Mouse (Mus musculus): ENCODE measurements around the gene Txnip. TPM values are rescaled to one million over a fixed set of nuclear protein-coding genes. Genes with fewer than 3 reads are reported as not detected.

Gene Txnip
- polyA plus RNA-seq, 1 experiment from 2014 or later: 254 TPM

- DNase-seq (ENCODE audit: low spot score) (no peak), ATAC-seq (replicated peaks; ENCODE audit: low FRiP score, low read depth) (0 out of 2 replicates have a peak, but pooled peaks have one; percentile 3)
- peaks cover 17% of the 10 kb centered on the region; the same call in 1 of the 2 replicates for H3K4me1 ChIP-seq (replicated peaks; ENCODE audit: insufficient read depth, low read length)
- H3K4me3 ChIP-seq (replicated peaks; ENCODE audit: low read depth, low read length): no peak overlapping the region
- H3K4me2 ChIP-seq (ENCODE audit: low read length): peak overlapping the region; percentile 19; the same call in 1 of the 2 replicates
- H3K9me3 ChIP-seq (replicated peaks; ENCODE audit: low read length): no peaks in the 10 kb centered on the region
- H3K9ac ChIP-seq (ENCODE audit: low read depth, low read length): no peak overlapping the region
- 74% methylated on average over 8 of the region's 8 CpGs for WGBS
- no peak for TF ChIP-seq CTCF (IDR thresholded peaks at IDR 0.05; ENCODE audit: low read depth)
- no peaks in the 10 kb centered on the region for H3K36me3 ChIP-seq (ENCODE audit: insufficient read depth, low read length)
- no peaks in the 10 kb centered on the region for H3K27me3 ChIP-seq (ENCODE audit: insufficient read depth, low read length)
- H3K27ac ChIP-seq: peak overlapping the region; percentile 90
Observed at GRCm38 (mm10) chr3:96575272-96575984, 17.7 kb downstream of the Txnip start.

DNA sequence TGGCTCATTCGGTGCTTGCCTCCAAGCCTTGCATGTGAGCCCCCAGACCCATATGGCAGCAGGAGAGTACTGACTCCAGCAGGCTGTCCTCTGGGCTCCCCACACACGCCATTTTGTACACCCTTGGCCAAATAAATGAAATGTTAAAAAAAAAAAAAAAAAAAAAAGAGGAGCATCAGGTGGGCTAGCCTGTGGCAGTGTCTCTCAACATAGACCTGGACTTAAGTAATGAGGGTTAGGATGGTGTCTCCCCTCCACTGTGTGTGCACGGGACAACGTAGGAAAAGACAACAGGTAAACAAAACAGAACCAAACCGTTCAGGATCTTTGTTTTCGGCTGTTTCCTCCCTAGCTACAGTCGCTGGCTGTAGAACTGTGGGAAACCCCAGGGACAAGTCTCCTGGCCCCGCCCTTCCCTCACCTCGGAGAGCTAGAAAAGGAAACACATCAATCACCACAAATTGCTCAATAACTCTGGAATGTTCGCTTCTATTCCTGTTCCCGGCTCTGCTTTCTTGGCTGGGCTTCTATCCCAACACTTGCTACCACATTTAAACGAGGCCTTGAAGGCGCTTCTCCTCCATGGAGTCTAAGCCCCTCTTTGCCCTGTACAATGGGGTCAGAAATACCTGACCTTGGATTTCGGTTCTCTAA, 18.4 kb downstream of the Txnip start:
- ATAC-seq (replicated peaks; ENCODE audit: low FRiP score, low read depth): peak; percentile 50
- WGBS: 22% methylated on average over 14 of the region's 14 CpGs
- Histone ChIP-seq H3K9me3 (replicated peaks; ENCODE audit: low read length) (no peaks in the 10 kb centered on the region), H3K4me2 (ENCODE audit: low read length) (peak overlapping the region; percentile 19), H3K9ac (ENCODE audit: low read depth, low read length) (0 out of 2 replicates have a peak overlapping the region, but pooled peaks have one; percentile 3), H3K4me3 (replicated peaks; ENCODE audit: low read depth, low read length) (no peak overlapping the region), H3K27me3 (ENCODE audit: insufficient read depth, low read length) (no peaks in the 10 kb centered on the region), H3K27ac (peak overlapping the region; percentile 90), H3K4me1 (replicated peaks; ENCODE audit: insufficient read depth, low read length) (peaks cover 17% of the 10 kb centered on the region; the same call in 1 of the 2 replicates), H3K36me3 (ENCODE audit: insufficient read depth, low read length) (no peaks in the 10 kb centered on the region)
- DNase-seq (ENCODE audit: low spot score): peak; percentile 97
- no peak for TF ChIP-seq CTCF (IDR thresholded peaks at IDR 0.05; ENCODE audit: low read depth)

DNA sequence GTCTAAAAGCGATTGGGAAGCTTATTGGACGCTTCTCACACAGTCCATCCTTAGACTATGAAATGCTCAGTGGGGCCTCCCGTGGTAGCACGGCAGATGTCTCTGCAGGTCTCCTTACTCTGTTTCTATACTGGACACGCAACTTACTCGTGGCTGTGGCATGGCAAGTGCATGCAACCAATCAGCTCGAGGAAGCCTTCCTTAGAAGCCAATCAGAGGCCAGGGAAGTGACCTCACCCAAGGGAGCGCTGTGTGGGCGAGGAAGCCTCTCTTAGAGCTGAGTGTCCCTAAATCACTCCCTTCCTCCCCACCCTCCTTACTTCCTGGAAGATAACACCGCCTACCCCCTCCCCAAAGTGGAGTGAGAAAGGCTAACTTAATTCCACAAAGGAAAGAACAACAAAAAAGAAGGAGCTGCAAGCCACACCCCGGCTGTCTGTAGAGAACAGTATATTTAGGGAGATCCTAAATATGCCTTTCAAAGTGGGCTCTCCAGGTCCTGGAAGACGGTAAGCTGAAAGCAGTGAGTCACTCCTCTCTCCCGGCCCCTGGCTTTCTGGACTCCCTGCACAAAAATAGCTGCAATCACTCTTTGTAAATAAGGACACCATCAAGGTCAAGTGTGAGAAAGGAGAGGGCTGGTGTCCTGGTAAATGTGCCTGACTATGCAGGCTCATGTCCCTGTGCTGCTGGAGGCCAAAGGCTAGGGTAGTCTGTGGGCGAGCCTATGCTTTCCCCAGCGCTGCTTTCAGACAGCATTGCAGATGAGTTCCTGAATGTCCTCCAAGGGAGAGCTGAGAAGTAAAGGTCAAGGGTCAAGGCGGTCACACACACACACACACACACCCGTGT, 19.2 kb downstream of the Txnip start, which contains the start of gene Gm16253:
Gm16253 (plus strand) TSS at position 295 of the 852 bp plus-strand sequence.
- peak; percentile 99 for DNase-seq (ENCODE audit: low spot score)
- H3K4me2 ChIP-seq (ENCODE audit: low read length): peak within 1 kb of the TSS; percentile 19
- no peaks in the 10 kb centered on the region for H3K36me3 ChIP-seq (ENCODE audit: insufficient read depth, low read length)
- 0 out of 2 replicates have a peak within 1 kb of the TSS, but pooled peaks have one; percentile 0 for H3K4me3 ChIP-seq (replicated peaks; ENCODE audit: low read depth, low read length)
- H3K9me3 ChIP-seq (replicated peaks; ENCODE audit: low read length): no peaks in the 10 kb centered on the region
- H3K4me1 ChIP-seq (replicated peaks; ENCODE audit: insufficient read depth, low read length): peaks cover 17% of the 10 kb centered on the region; the same call in 1 of the 2 replicates
- 8% methylated on average over 17 of the region's 17 CpGs for WGBS
- H3K27ac ChIP-seq: peak within 1 kb of the TSS; percentile 90
- peak; percentile 92 for ATAC-seq (replicated peaks; ENCODE audit: low FRiP score, low read depth)
- 0 out of 2 replicates have a peak within 1 kb of the TSS, but pooled peaks have one; percentile 42 for H3K9ac ChIP-seq (ENCODE audit: low read depth, low read length)
- TF ChIP-seq CTCF (IDR thresholded peaks at IDR 0.05; ENCODE audit: low read depth): no peak; the same call in 1 of the 2 replicates
- H3K27me3 ChIP-seq (ENCODE audit: insufficient read depth, low read length): no peaks in the 10 kb centered on the region

GRCm38 (mm10) chr3:96577566-96577965, 19.8 kb downstream of the Txnip start:
- no peak overlapping the region for H3K4me3 ChIP-seq (replicated peaks; ENCODE audit: low read depth, low read length)
- no peaks in the 10 kb centered on the region for H3K9me3 ChIP-seq (replicated peaks; ENCODE audit: low read length)
- H3K27me3 ChIP-seq (ENCODE audit: insufficient read depth, low read length): no peaks in the 10 kb centered on the region
- WGBS: 35% methylated on average over 4 of the region's 4 CpGs
- H3K36me3 ChIP-seq (ENCODE audit: insufficient read depth, low read length): no peaks in the 10 kb centered on the region
- peak overlapping the region; percentile 19; the same call in 1 of the 2 replicates for H3K4me2 ChIP-seq (ENCODE audit: low read length)
- ATAC-seq (replicated peaks; ENCODE audit: low FRiP score, low read depth) (no peak), DNase-seq (ENCODE audit: low spot score) (peak; percentile 80)
- peaks cover 17% of the 10 kb centered on the region; the same call in 1 of the 2 replicates for H3K4me1 ChIP-seq (replicated peaks; ENCODE audit: insufficient read depth, low read length)
- peak overlapping the region; percentile 90 for H3K27ac ChIP-seq
- TF ChIP-seq CTCF (IDR thresholded peaks at IDR 0.05; ENCODE audit: low read depth): no peak
- H3K9ac ChIP-seq (ENCODE audit: low read depth, low read length): 0 out of 2 replicates have a peak overlapping the region, but pooled peaks have one; percentile 42

- DNase-seq (ENCODE audit: low spot score) (no peak), ATAC-seq (replicated peaks; ENCODE audit: low FRiP score, low read depth) (no peak)
- no peaks in the 10 kb centered on the region for H3K27me3 ChIP-seq (ENCODE audit: insufficient read depth, low read length)
- no peak overlapping the region for H3K4me3 ChIP-seq (replicated peaks; ENCODE audit: low read depth, low read length)
- TF ChIP-seq CTCF (IDR thresholded peaks at IDR 0.05; ENCODE audit: low read depth): no peak
- no peak overlapping the region for H3K4me2 ChIP-seq (ENCODE audit: low read length)
- WGBS: 77% methylated on average over 12 of the region's 12 CpGs
- peak overlapping the region; percentile 15; the same call in 1 of the 2 replicates for H3K27ac ChIP-seq
- H3K9me3 ChIP-seq (replicated peaks; ENCODE audit: low read length): no peaks in the 10 kb centered on the region
- H3K4me1 ChIP-seq (replicated peaks; ENCODE audit: insufficient read depth, low read length): peaks cover 17% of the 10 kb centered on the region; the same call in 1 of the 2 replicates
- H3K36me3 ChIP-seq (ENCODE audit: insufficient read depth, low read length): no peaks in the 10 kb centered on the region
- no peak overlapping the region for H3K9ac ChIP-seq (ENCODE audit: low read depth, low read length)
Observed at GRCm38 (mm10) chr3:96578561-96579238, 20.9 kb downstream of the Txnip start.

All from kidney, postnatal 0 days (tissue).